Comparison of ENCODE assay signal across 7 mouse cellular contexts in genomic region chr12:24650415-24651062, GRCm38 (mm10). TPM values are rescaled to one million over a fixed set of nuclear protein-coding genes. Genes with fewer than 3 reads are reported as not detected.
DNase-seq lines count a peak whose midpoint lies in the region; ATAC-seq and TF ChIP-seq lines count a peak whose summit lies in the region.

No protein-coding gene starts in this region.

- peaks cover 21% of the 10 kb centered on the region for H3K4me1 ChIP-seq in lung, embryonic 14.5 days (ENCODE audit: insufficient read depth)
- peaks cover 16% of the 10 kb centered on the region for H3K4me1 ChIP-seq in embryonic facial prominence, embryonic 14.5 days (ENCODE audit: control insufficient read depth, insufficient read depth, low read length)
- H3K4me1 ChIP-seq in intestine, embryonic 14.5 days (replicated peaks; ENCODE audit: control insufficient read depth, insufficient read depth, low read length): peaks cover 18% of the 10 kb centered on the region
- H3K4me1 ChIP-seq in neural tube, embryonic 13.5 days (replicated peaks): peaks cover 44% of the 10 kb centered on the region

- H3K27ac ChIP-seq in lung, embryonic 14.5 days (ENCODE audit: low read depth): peak overlapping the region; percentile 91
- H3K27ac ChIP-seq in embryonic facial prominence, embryonic 14.5 days (replicated peaks; ENCODE audit: low read depth, low read length): peak overlapping the region; percentile 96
- peak overlapping the region; percentile 85 for H3K27ac ChIP-seq in intestine, embryonic 14.5 days (ENCODE audit: low read depth)
- H3K27ac ChIP-seq in neural tube, embryonic 13.5 days (replicated peaks): peak overlapping the region; percentile 94

- 4% methylated on average over 22 of the region's 22 CpGs for WGBS in lung, embryonic 14.5 days
- 4% methylated on average over 16 of the region's 22 CpGs for WGBS in embryonic facial prominence, embryonic 14.5 days
- 5% methylated on average over 22 of the region's 22 CpGs for WGBS in intestine, embryonic 14.5 days
- WGBS in neural tube, embryonic 13.5 days: 4% methylated on average over 22 of the region's 22 CpGs

- H3K4me2 ChIP-seq in lung, embryonic 14.5 days: peak overlapping the region; percentile 72
- H3K4me2 ChIP-seq in embryonic facial prominence, embryonic 14.5 days (ENCODE audit: low read depth, low read length): peak overlapping the region; percentile 72
- peak overlapping the region; percentile 61 for H3K4me2 ChIP-seq in intestine, embryonic 14.5 days (ENCODE audit: low read length)
- peak overlapping the region; percentile 72 for H3K4me2 ChIP-seq in neural tube, embryonic 13.5 days

- TF ChIP-seq CTCF in lung, embryonic 14.5 days (IDR thresholded peaks at IDR 0.05; ENCODE audit: low read depth): peak; percentile 14; the same call in 1 of the 2 replicates

- peak; percentile 0; the same call in 1 of the 2 replicates for ATAC-seq in lung, embryonic 14.5 days (ENCODE audit: insufficient read depth)
- ATAC-seq in embryonic facial prominence, embryonic 14.5 days (ENCODE audit: low read depth): no peak; the same call in 1 of the 2 replicates
- peak; percentile 3; the same call in 1 of the 2 replicates for ATAC-seq in intestine, embryonic 14.5 days (replicated peaks; ENCODE audit: low FRiP score, low TSS enrichment, low read depth)
- peak; percentile 11 for ATAC-seq in neural tube, embryonic 13.5 days (ENCODE audit: low read depth)

- H3K9ac ChIP-seq in lung, embryonic 14.5 days: peak overlapping the region; percentile 62
- peak overlapping the region; percentile 70 for H3K9ac ChIP-seq in embryonic facial prominence, embryonic 14.5 days (ENCODE audit: low read depth, low read length)
- peak overlapping the region; percentile 98 for H3K9ac ChIP-seq in intestine, embryonic 14.5 days (ENCODE audit: low read length)
- peak overlapping the region; percentile 94 for H3K9ac ChIP-seq in neural tube, embryonic 13.5 days

- DNase-seq in lung, embryonic 14.5 days: no peak
- no peak for DNase-seq in lung, postnatal 4 days
- no peak for DNase-seq in embryonic facial prominence, embryonic 14.5 days (ENCODE audit: low spot score)
- peak; percentile 72 for DNase-seq in intestine, embryonic 14.5 days (ENCODE audit: low spot score)
- DNase-seq in adipocyte (ENCODE audit: low spot score): no peak
- no peak for DNase-seq in kidney, adult 8-10 months

- no peaks in the 10 kb centered on the region for H3K9me3 ChIP-seq in lung, embryonic 14.5 days (ENCODE audit: low read depth, low read length)
- H3K9me3 ChIP-seq in embryonic facial prominence, embryonic 14.5 days (ENCODE audit: control insufficient read depth, low read length): no peaks in the 10 kb centered on the region
- H3K9me3 ChIP-seq in intestine, embryonic 14.5 days (ENCODE audit: control insufficient read depth, low read length): no peaks in the 10 kb centered on the region
- H3K9me3 ChIP-seq in neural tube, embryonic 13.5 days: no peaks in the 10 kb centered on the region

- H3K4me3 ChIP-seq in lung, embryonic 14.5 days (ENCODE audit: low read depth, low read length): peak overlapping the region; percentile 90
- H3K4me3 ChIP-seq in embryonic facial prominence, embryonic 14.5 days (ENCODE audit: low read depth, low read length): peak overlapping the region; percentile 98
- peak overlapping the region; percentile 97 for H3K4me3 ChIP-seq in intestine, embryonic 14.5 days (ENCODE audit: low read depth, low read length)
- peak overlapping the region; percentile 78 for H3K4me3 ChIP-seq in neural tube, embryonic 13.5 days

- no peaks in the 10 kb centered on the region for H3K27me3 ChIP-seq in lung, embryonic 14.5 days (ENCODE audit: insufficient read depth, low read length)
- H3K27me3 ChIP-seq in embryonic facial prominence, embryonic 14.5 days (replicated peaks; ENCODE audit: control insufficient read depth, insufficient read depth, low read length): no peaks in the 10 kb centered on the region
- no peaks in the 10 kb centered on the region for H3K27me3 ChIP-seq in intestine, embryonic 14.5 days (replicated peaks; ENCODE audit: control insufficient read depth, insufficient read depth, low read length)
- no peaks in the 10 kb centered on the region; the same call in 1 of the 2 replicates for H3K27me3 ChIP-seq in neural tube, embryonic 13.5 days

- peaks cover 19% of the 10 kb centered on the region for H3K36me3 ChIP-seq in lung, embryonic 14.5 days (ENCODE audit: insufficient read depth)
- H3K36me3 ChIP-seq in embryonic facial prominence, embryonic 14.5 days (ENCODE audit: control insufficient read depth, insufficient read depth, low read length): peaks cover 20% of the 10 kb centered on the region
- H3K36me3 ChIP-seq in intestine, embryonic 14.5 days (ENCODE audit: control insufficient read depth, insufficient read depth, low read length): peaks cover 22% of the 10 kb centered on the region
- H3K36me3 ChIP-seq in neural tube, embryonic 13.5 days: peaks cover 17% of the 10 kb centered on the region

RNA-seq across cellular contexts. Expression of gene Klf11, which starts 0.5 kb away (rescaled TPM):
- 12.3 and 13.4 TPM in 2 replicates for polyA plus RNA-seq in lung, embryonic 14.5 days (2014; fragmentation: Nextera tagmentation; extraction: Ambion mirVana)
- polyA plus RNA-seq in embryonic facial prominence, embryonic 14.5 days (2014; fragmentation: Nextera tagmentation; extraction: Ambion mirVana): 12.1 and 16.3 TPM in 2 replicates
- polyA plus RNA-seq in intestine, embryonic 14.5 days (2014; fragmentation: Nextera tagmentation; extraction: Ambion mirVana): 12.5 and 15.2 TPM in 2 replicates
- polyA plus RNA-seq in neural tube, embryonic 13.5 days (2015; fragmentation: Nextera tagmentation; extraction: Ambion mirVana): 14.9 and 16.9 TPM in 2 replicates

RNA-seq across cellular contexts. Expression of gene Cys1, which starts 31.1 kb away (rescaled TPM):
- 1.3 and 2.4 TPM in 2 replicates for polyA plus RNA-seq in lung, embryonic 14.5 days (2014; fragmentation: Nextera tagmentation; extraction: Ambion mirVana)
- polyA plus RNA-seq in embryonic facial prominence, embryonic 14.5 days (2014; fragmentation: Nextera tagmentation; extraction: Ambion mirVana): 6.1 and 7.1 TPM in 2 replicates
- 2.1 and 2.6 TPM in 2 replicates for polyA plus RNA-seq in intestine, embryonic 14.5 days (2014; fragmentation: Nextera tagmentation; extraction: Ambion mirVana)
- 1.8 and 2.1 TPM in 2 replicates for polyA plus RNA-seq in neural tube, embryonic 13.5 days (2015; fragmentation: Nextera tagmentation; extraction: Ambion mirVana)

RNA-seq across cellular contexts. Expression of gene Rrm2, which starts 57.5 kb away (rescaled TPM):
- 219 and 221 TPM in 2 replicates for polyA plus RNA-seq in lung, embryonic 14.5 days (2014; fragmentation: Nextera tagmentation; extraction: Ambion mirVana)
- 120 and 138 TPM in 2 replicates for polyA plus RNA-seq in embryonic facial prominence, embryonic 14.5 days (2014; fragmentation: Nextera tagmentation; extraction: Ambion mirVana)
- 160 and 162 TPM in 2 replicates for polyA plus RNA-seq in intestine, embryonic 14.5 days (2014; fragmentation: Nextera tagmentation; extraction: Ambion mirVana)
- polyA plus RNA-seq in neural tube, embryonic 13.5 days (2015; fragmentation: Nextera tagmentation; extraction: Ambion mirVana): 52.2 and 62.1 TPM in 2 replicates
